Mouse (Mus musculus) cerebellum, adult 2 months (tissue): ENCODE data around the gene Ifi27l2a.

Experiments used
- CTCF ChIP-seq: fragments of 200-500 bp; IDR thresholded peaks from 2 replicates; pipeline ENCODE4 v1.5.1; 2011; ENCODE audit warnings: low read depth, mild to moderate bottlenecking, control low read depth, low read length, moderate library complexity, borderline replicate concordance; ENCODE audit not compliant: insufficient read depth
- POLR2A ChIP-seq: fragments of 200-500 bp; IDR thresholded peaks from 2 replicates; pipeline ENCODE4 v1.6.1; 2011; ENCODE audit warnings: low read length, control low read depth, borderline replicate concordance; ENCODE audit not compliant: insufficient read depth

- TF ChIP-seq CTCF (no peak), POLR2A (no peak)
Measured at GRCm38 (mm10) chr12:103426710-103427109, 16.8 kb downstream of the Ifi27l2a start.
